Mouse (Mus musculus): ENCODE results near the gene Ablim1. TPM values are rescaled to one million over a fixed set of nuclear protein-coding genes. Genes with fewer than 3 reads are reported as not detected.

The Ablim1 gene
- polyA plus RNA-seq, 1 experiment from 2014 or later = 37.9 TPM

Other genes starting within 250 kb of the Ablim1 start
- 13.5 and 13.7 TPM in 2 replicates for gene Fam160b1, start 45.8 kb upstream of the Ablim1 start, polyA plus RNA-seq (2015; fragmentation: Nextera tagmentation; extraction: Ambion mirVana)
- gene Trub1, start 138.0 kb upstream of the Ablim1 start, polyA plus RNA-seq (2015; fragmentation: Nextera tagmentation; extraction: Ambion mirVana) = 14.3 and 15.4 TPM in 2 replicates

Measured in hindbrain, embryonic 13.5 days (tissue).